Mouse (Mus musculus) olfactory bulb, adult 2 months (tissue): ENCODE measurements around the gene Tmem43. TPM values are rescaled to one million over a fixed set of nuclear protein-coding genes. Genes with fewer than 3 reads are reported as not detected.
A peak's percentile ranks its signal among the peaks of the same experiment; 100 is the strongest.

ENCODE experiments used
- H3K27ac ChIP-seq: fragments of 200-500 bp; 2 replicates; pipeline ENCODE4 v1.5.1; 2012; ENCODE audit warnings: low read depth, low read length; ENCODE audit not compliant: insufficient read depth
- H3K4me1 ChIP-seq: fragments of 200-500 bp; 2 replicates; pipeline ENCODE4 v1.6.1; 2012; ENCODE audit warnings: low read length; ENCODE audit not compliant: control insufficient read depth, insufficient read depth
- H3K4me3 ChIP-seq: fragments of 200-500 bp; 2 replicates; pipeline ENCODE4 v1.5.1; 2012; ENCODE audit warnings: mild to moderate bottlenecking, low read depth, low read length, moderate library complexity; ENCODE audit not compliant: insufficient read depth
- CTCF ChIP-seq: fragments of 200-500 bp; IDR thresholded peaks from 2 replicates; pipeline ENCODE4 v1.5.1; 2012; ENCODE audit warnings: low read depth, mild to moderate bottlenecking, low read length, moderate library complexity; ENCODE audit not compliant: insufficient read depth
- POLR2A ChIP-seq: fragments of 200-500 bp; IDR thresholded peaks from 2 replicates; pipeline ENCODE4 v1.6.1; 2012; ENCODE audit warnings: mild to moderate bottlenecking, low read depth, low read length, moderate library complexity; ENCODE audit not compliant: insufficient read depth
- WGBS: fragments of 180-500 bp; shearing (Covaris S2); methylation state at CpG from one replicate; pipeline ENCODE4 v1.1.7; 2018; 5-methylcytosine and 5-hydroxymethylcytosine counted together
- polyA plus RNA-seq: library from polyadenylated mRNA; stranded (reverse); fragments of >200 nt; gene quantifications from 2 replicates; pipeline ENCODE4 v1.2.4, GENCODE M21; 2012; ENCODE audit warnings: low replicate concordance; ENCODE audit not compliant: missing spikeins, insufficient read depth, insufficient read length

The Tmem43 gene
- not detected in 2 replicates for polyA plus RNA-seq

DNA sequence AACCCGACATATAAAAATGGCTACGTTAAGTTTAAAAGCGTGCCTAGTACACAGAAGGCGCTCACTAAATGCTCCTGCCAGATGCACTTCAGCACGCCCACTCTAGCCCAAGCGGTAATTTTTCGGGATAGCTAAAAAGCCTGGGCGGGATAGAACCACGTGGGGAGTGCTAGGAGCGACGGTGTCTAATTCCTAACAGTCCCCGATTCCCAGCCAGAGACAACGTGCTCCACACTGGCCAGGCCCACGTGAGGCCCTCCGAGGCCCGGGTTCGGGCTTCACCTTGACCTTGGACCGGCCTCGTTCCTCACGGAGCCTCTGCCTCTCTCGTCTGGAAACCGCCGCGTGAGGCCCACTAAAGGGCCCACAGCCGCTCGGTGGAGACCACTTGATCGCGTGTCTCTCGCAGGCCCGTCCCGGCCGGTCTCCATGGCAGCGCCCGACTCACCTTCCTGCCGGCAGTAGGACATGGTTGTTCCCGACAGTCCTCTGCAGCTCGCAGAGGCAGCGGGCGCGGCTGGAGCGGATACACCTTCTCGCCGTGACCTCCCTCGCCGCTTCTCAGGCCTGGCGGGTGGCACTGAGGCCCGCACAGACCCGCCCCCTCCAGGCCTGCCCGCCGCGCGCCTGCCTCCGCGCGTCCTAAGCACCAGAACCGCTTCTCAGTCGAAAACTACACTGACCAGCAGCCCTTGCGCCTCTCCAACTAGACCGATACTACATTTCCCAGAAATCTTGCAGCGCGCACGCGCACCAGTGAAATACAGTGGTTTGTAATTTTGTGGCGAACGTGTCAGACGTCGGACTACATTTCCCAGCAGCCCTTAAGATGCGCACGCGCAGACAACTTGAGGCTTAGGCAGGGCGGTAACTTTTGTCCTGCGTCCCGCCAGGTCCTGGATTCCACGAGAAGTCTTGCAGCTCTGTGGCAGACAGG is at the start of gene Tmem43, which contains the start of gene Chchd4:
Gene Tmem43, plus strand, starts transcription at position 836 of the 937 bp plus-strand sequence.
Gene Chchd4, minus strand, starts transcription at position 679 of the 937 bp plus-strand sequence.
- peaks cover 16% of the 10 kb centered on the region for H3K4me1 ChIP-seq
- TF ChIP-seq CTCF (no peak), POLR2A (peak; percentile 68)
- peak within 1 kb of the TSS; percentile 81 for H3K4me3 ChIP-seq
- peak within 1 kb of the TSS; percentile 72; the same call in 1 of the 2 replicates for H3K27ac ChIP-seq
- WGBS: under 1% methylated on average over 74 of the region's 74 CpGs

DNA sequence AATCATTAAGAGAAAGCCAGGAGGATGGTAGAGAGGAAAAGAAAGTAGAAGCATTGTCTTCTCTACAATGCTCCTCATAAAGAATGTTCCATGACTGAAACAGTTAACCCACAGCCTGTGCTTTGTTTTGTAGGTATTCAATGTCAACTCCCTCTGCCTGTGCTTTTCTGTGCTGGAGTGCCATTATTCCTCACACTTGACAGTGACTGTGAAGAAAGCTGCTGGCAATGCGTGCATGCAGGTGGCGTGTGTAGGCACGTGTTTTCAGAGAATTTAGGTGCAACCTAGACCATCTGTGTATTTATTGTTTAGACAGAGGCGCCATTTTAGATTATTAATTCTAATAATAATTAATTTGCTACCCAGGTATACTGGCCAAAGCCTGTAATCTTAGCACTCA is 49.4 kb upstream of the Tmem43 start:
- Histone ChIP-seq H3K27ac (no peak overlapping the region), H3K4me1 (no peaks in the 10 kb centered on the region), H3K4me3 (no peak overlapping the region)
- TF ChIP-seq CTCF (no peak), POLR2A (no peak)
- WGBS: 48% methylated on average over 4 of the region's 4 CpGs

DNA sequence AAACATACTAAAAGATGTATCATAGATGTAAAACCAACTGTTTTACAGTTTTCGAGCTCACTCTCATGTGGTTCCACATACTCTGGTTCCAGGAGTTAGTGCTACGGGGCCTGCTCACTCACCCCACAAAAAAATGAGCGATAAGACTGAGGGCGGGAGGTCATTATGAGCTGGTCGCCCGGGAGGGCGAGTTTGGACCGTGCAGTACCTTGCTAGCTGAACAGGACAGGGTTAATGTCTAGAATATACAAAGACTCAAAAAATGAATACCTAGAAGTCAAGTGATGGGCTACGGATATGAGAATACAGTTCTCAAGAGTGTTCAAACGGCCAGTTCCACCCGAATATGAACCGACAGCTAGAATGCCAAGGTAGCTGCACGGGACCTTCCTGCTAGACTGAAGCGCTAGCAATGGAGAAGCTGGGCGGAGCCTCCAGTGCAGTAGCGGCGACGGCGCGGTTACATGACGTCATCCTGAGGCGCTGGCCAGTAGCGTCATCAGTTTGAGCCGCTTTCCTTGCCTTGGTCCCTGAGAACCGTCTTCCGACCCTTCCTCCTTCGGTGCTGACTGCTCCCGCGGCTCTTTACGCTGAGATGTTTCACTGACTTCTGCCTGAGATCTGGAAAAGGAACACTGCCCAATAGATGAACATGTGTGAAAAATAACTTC is 32.9 kb upstream of the Tmem43 start:
- 2% methylated on average over 30 of the region's 30 CpGs for WGBS
- peak overlapping the region; percentile 53 for H3K4me3 ChIP-seq
- peak overlapping the region; percentile 65; the same call in 1 of the 2 replicates for H3K27ac ChIP-seq
- H3K4me1 ChIP-seq: peaks cover 6% of the 10 kb centered on the region; the same call in 1 of the 2 replicates
- TF ChIP-seq POLR2A: peak; percentile 93
- TF ChIP-seq CTCF: no peak

DNA sequence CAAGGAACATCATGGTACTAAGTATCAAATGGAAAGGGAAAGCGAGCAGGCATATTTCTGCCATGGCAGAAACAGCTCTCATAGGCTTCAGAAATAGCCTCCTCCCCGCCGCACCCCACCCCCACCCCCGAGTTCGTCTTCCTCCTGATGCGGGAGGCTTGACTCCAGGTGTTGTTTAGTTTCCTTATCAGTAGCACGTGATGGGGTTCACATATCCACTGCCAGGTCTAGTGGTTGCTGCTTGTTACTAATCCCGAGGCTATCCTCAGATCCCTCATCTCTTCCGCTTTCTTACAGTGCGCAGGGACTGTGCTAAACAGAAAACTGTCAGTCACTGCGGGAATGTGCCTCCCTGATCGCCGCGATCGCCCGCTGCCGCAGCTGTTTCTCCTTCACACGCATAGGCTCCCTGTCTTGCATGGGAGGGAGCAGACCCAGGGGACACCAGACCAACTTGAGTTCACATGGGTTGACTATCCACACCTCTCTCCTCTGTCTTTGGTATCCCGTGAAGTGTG is 32.3 kb upstream of the Tmem43 start:
- 2% methylated on average over 19 of the region's 19 CpGs for WGBS
- H3K27ac ChIP-seq: peak overlapping the region; percentile 61; the same call in 1 of the 2 replicates
- H3K4me1 ChIP-seq: peaks cover 6% of the 10 kb centered on the region; the same call in 1 of the 2 replicates
- peak overlapping the region; percentile 53 for H3K4me3 ChIP-seq
- TF ChIP-seq POLR2A (no peak), CTCF (no peak)

DNA sequence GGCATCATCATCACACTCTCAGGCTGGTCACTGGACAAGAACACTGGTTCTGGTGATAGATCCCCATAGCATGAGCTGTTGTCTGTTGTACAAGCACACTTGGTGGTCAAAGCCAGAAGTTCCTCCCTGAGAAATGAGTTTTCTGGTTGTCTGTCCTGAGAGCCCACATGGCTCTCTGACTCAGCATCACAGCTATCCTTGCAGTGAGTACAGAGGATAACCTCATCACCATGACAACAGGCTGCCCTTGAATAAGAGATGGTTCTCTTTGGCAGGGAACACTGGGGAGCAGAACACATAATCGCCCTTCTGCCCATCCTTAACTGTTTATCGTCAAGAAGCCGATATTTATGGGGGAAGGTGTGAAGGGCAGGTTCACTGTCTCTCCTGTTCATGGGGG is 28.2 kb upstream of the Tmem43 start:
- WGBS: 71% methylated on average over 3 of the region's 3 CpGs
- Histone ChIP-seq H3K27ac (no peak overlapping the region), H3K4me1 (peaks cover 6% of the 10 kb centered on the region; the same call in 1 of the 2 replicates), H3K4me3 (no peak overlapping the region)
- no peak for TF ChIP-seq POLR2A
- no peak for TF ChIP-seq CTCF

DNA sequence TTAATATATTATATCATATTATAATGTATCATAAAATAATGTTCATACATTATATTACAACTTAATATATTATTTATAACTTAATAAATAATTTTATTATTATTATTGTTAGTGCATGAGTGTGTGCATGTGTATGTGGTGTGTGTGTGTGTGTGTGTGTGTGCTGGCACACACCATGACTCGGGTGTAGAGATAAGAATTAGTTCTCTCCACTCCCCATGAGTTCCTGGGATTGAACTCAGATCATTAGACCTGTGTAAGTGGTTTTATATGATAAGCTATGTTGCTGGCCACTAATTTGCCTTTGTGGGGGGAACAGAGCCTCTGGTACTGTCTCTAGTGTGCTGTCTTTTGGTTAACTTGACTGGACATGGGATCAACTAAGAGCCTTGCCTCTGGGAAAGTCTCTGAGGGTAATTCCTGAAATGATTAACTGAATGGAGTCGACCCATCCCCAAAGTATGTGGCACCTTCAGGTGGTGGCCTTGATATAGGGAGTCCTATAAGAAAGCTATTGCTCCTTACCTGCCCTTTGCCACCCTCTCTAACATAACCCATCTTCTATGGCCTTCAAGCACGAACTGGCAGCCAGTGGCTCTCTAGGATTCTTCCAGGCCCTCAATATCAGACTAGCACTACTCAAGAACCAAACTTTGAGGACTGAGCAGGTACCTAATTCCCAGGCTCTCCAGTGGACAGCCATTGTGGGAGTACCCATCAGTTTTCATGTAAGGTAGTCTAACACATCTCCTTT is 23.9 kb upstream of the Tmem43 start:
- Histone ChIP-seq H3K27ac (no peak overlapping the region), H3K4me1 (no peaks in the 10 kb centered on the region), H3K4me3 (no peak overlapping the region)
- 50% methylated on average over 3 of the region's 3 CpGs for WGBS
- no peak for TF ChIP-seq POLR2A
- TF ChIP-seq CTCF: no peak

DNA sequence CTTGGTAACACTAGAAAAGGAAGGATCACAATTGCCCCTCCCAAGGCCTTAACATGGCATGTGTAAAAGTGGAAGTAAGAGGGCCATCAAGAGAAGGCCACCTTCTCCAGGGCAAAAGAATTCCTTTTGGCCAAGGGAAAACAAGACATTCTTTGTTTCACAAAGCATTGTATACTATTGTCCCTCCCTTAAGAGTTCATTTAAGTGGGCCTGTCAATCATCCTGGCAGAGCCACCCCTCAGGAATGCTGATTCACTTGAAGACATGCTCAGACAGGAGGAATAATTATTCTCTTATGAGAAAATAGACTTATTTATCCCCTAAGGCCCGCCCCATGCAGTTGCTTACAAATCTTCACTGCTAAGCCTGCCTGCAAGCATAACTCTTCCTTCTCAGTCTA is 21.4 kb upstream of the Tmem43 start:
- WGBS: 59% methylated on average over 1 of the region's 1 CpGs
- Histone ChIP-seq H3K4me3 (no peak overlapping the region), H3K27ac (no peak overlapping the region), H3K4me1 (no peaks in the 10 kb centered on the region)
- TF ChIP-seq CTCF: no peak
- no peak for TF ChIP-seq POLR2A

DNA sequence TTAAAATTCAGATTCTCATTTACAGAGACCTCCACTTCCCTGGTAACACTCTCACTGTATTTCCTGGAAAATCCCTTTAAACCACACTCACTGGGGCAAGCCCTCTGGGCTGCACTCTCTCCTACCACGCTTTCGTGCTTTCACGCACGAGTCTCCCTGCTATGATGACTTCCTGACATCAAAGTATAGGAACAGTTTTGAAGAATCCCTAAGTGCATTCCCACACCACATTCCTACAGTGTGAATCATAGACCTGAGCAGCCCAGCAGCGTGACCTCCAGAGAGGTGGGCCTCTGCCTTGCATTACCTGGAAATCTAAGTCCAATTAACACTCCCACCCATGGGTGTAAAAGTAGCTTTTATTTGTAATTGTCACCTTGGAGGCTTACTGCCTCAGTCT is 19.0 kb upstream of the Tmem43 start:
- TF ChIP-seq POLR2A: no peak
- TF ChIP-seq CTCF: no peak
- WGBS: 82% methylated on average over 5 of the region's 5 CpGs
- Histone ChIP-seq H3K4me3 (no peak overlapping the region), H3K27ac (no peak overlapping the region), H3K4me1 (no peaks in the 10 kb centered on the region)
